Mouse (Mus musculus) heart, postnatal 25 days (tissue): ENCODE data around the gene Frem2. TPM values are rescaled to one million over a fixed set of nuclear protein-coding genes. Genes with fewer than 3 reads are reported as not detected.

ENCODE experiments used
- DNase-seq: peaks from one replicate; pipeline ENCODE4 v3.0.0; 2022; ENCODE audit warnings: low spot score
- intact Hi-C: fragments of 180-260 bp; cut with DNase I; formaldehyde crosslinking; loops from one replicate; pipeline ENCODE4 v1.15.1; 2025
- total RNA-seq, 2 experiments: library from RNA; stranded (reverse); gene quantifications; 2 replicates each; pipeline ENCODE4 v1.2.3; 2021

Gene Frem2
- 10 to 100 TPM in 1 of 2 experiments, 1 to 10 TPM in 1; 9.2 to 12.2 TPM for total RNA-seq

DNA sequence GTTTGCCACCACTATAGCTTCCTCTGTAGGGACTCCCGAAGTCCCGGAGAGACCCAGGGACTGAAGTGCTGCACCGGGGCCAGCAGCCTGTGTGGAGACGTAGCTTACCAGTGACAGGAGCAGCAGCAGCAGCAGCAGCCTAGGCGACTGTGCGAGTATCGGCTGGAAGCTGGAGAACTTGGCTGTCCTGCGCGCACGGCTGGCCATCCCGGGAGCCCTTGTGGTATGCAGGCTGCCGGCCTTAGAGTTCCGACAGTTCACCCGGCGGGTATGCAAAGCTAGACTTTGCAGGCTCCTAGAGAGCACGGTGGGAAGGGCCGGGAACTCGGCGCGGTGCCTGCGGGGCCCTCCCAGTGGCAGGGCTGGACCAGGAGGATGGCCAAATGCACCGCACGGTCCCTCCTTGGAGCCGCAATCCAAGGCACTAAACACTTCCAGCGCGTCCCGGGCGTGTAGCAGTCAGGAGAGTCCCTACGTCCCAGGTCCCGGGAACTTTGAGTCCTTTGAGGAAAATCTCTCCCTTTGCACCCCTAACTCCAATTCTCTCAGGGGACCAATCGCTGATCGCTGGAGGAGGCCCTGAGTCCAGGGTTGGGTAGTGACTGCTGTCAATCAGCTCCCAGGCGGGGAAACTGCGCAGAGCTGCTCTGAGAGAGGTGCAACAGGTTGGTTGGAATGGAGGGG is at the start of gene Frem2:
TSS of gene Frem2 (minus strand) at position 478 of the 684 bp plus-strand sequence.
- intact Hi-C loops = loop anchor here (5.0 kb wide), 1 partner anchor 130 kb away; no protein-coding TSS in a partner anchor
- peak; percentile 54 for DNase-seq

DNA sequence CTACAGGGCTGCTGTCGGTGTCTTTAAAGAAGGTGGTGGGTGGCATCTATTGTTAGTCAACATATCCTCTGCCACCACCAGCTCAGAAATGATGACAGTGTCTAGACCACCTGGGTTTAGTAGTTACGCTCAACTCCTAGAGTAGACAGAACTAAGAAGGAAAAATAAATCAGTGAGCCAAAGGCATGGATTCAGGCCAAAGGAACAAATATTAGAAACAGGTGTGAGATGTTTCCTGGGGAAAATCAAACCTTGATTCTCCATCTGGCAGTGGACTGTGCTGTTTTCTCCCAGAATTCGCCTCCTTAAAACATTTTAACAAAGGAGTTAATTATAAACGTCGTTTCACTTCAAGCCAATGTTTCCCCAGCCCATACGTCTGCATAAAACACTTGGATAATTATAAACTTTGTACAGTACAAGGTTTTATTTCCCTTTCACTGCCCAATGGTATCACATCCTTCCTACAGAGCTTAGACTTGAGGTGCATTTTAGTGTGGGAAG is 48.9 kb upstream of the Frem2 start:
- intact Hi-C loops = no loop called here
- DNase-seq = no peak

DNA sequence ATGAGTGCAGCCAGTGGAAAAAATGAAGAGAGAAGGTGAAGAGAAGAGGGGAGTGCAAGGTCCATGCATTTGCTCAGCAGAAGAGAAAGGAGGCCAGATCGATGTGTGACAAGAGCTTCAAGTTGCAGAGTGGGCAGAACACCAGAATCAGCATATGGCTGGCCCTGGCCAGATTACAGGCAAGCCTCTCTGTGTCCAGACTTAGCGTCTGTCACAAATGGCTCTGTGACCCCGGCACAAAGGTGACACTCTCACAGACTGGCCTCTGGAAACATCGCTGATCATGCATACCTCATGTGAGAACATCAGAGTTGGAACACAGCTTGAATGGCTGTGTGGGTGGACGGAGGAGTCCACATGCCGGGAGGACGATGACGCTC is 46.0 kb upstream of the Frem2 start:
- DNase-seq = no peak
- intact Hi-C loops = no loop called here

GRCm38 (mm10) chr3:53702421-53703125 is 45.4 kb upstream of the Frem2 start:
- intact Hi-C loops = no loop called here
- DNase-seq = no peak

GRCm38 (mm10) chr3:53701940-53702339 is 44.8 kb upstream of the Frem2 start:
- no peak for DNase-seq

GRCm38 (mm10) chr3:53687776-53688175 is 30.6 kb upstream of the Frem2 start:
- no peak for DNase-seq
- intact Hi-C loops = no loop called here

More at GRCm38 (mm10) chr3:53701940-53702339, 44.8 kb upstream of the Frem2 start:
- intact Hi-C loops = no loop called here

DNA sequence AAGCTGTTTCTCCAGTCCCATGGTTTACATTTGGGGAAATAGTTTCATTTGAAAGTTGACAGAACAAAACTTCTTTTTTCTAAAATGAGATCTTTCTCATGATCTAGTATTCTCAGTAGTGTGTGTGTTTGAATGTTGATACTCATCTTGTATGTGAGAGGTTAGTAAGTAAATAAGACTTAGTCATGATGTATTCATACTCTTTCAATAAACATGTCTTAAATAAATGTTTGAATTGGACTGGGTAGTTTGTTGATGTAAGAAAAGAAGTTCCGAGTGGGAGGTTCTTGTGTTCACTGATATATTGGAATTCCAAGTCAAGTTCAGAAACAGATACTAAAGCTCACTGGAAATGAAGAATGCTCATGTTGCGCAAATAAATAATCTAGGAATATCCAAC is 25.1 kb upstream of the Frem2 start:
- DNase-seq = no peak
- intact Hi-C loops = no loop called here

DNA sequence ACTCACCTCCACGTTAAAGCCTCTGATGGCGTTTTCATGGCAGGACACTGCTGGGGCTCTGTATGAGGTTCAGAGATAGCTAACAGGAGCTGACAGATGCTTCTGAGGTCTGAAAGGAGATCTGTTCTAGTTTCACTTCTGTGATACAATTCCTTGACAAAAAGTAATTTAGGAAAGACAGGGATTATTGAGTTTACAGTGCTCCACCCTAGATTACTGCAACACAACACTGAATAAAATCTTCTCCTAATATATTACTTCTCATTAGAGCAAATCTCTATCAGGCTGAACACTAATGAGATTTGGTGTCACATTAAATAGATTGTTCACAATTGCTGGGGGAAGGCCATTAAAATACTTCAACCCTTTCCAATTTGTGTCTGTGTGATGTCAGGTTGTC is 23.7 kb upstream of the Frem2 start:
- no peak for DNase-seq
- intact Hi-C loops = no loop called here

DNA sequence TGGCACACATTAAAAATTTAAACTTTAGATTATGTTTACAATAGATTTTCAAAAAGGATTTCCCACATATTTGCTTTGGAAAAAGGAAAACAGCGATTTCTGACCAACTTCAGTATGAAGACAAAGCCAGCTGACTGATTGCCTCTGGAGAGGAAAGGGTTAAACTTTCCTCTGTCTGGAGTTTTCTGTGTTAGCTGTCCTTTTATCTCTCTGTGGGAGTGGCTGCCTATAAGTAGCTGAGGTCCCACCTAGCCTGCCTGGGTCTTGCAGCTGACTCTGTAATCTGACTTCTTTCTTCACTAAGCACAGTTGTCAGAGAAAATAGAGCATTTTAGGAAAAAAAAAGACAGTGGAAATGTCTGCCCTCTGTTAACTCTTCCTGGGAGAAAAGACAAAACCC is 17.1 kb upstream of the Frem2 start:
- no peak for DNase-seq
- intact Hi-C loops = no loop called here

DNA sequence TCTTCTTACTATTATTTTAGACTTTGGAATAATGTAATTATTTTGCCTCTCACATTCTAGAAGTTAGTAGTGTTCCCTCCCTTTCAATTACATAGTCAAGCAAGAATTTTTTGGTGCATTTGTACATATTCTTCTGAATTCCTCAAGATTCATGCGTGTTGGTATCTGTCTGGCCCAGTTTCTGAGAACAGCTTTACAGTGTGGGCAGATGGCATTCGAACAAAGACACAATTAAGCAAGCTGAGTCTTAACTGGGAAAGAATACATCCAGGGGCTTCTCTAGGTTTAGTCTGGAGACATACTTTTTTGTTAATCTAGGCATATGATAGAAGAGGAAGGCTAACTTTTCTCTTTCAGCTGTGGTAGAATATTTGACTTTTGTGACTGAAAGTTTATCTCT is 12.6 kb upstream of the Frem2 start:
- no peak for DNase-seq
- intact Hi-C loops = no loop called here

DNA sequence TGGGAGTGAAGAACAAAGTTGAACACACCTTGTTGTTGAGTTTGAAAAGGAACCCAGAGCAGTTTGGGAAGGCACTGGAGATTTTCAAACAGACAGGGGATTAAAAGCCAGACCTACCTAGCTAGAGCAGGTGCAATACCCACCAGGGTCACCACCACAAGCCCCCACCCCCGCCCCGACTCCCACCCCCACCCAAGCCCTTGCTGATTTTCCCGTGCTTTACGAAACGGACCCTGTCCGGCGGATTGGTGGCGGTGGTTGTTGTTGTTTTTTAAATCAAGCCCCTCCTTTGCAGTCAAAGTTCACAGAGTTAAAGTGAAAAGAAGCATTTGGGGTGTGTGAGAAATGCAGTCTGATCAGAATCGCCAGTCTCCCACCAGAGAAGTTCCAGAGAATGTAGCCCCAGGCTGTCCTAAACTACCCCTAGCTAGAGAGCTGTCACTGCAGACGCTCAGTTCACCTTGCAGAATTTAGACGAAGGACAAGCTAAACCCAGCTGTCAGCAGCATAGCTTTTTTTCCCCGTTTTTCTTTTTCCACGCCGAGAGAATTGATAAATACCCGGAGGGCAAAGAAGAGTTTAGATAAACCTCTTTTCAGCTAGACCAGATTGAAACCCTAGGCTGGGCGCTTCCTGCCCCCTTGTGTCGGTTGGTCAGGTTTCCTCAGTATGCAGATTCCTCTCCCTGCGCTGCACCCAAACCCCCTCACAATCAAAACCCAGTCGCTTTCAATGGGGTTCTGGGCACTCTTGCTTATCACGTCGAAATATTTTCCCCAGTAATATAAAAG is 784 bp upstream of the Frem2 start:
- intact Hi-C loops = loop anchor here (1.0 to 5.0 kb wide), 2 partner anchors 68 to 131 kb away; no protein-coding TSS in a partner anchor
- no peak for DNase-seq

GRCm38 (mm10) chr3:53656328-53656877 is 752 bp downstream of the Frem2 start:
- no peak for DNase-seq
- intact Hi-C loops = loop anchor here (5.0 kb wide), 1 partner anchor 129 kb away; no protein-coding TSS in a partner anchor

DNA sequence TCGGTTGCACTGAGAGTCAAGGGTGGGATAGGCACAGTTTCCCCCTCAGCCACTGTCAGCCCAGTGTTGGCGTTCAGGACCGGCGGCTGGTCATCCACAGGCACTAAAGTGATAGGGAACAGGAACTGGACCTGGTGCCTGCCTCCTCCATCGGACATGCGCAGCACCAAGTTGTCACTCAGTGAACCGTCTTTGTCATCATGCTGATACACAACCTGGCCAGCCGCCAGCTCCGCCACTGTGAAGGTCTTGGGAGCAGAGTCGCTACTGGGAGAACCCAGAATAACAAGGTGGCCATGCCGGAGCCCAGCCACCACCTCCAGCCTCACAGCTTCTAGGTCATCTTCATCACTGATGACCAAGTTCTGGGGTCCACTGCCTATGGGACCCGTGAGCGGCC is 1.8 kb downstream of the Frem2 start:
- intact Hi-C loops = loop anchor here (5.0 kb wide), 1 partner anchor 128 kb away; no protein-coding TSS in a partner anchor
- DNase-seq = no peak

- intact Hi-C loops = loop anchor here (2.0 kb wide), 1 partner anchor 51 kb away; no protein-coding TSS in a partner anchor
- no peak for DNase-seq
Observed at GRCm38 (mm10) chr3:53650003-53650748, 7.0 kb downstream of the Frem2 start.

GRCm38 (mm10) chr3:53649425-53649824 is 7.7 kb downstream of the Frem2 start:
- intact Hi-C loops = no loop called here
- DNase-seq = no peak

DNA sequence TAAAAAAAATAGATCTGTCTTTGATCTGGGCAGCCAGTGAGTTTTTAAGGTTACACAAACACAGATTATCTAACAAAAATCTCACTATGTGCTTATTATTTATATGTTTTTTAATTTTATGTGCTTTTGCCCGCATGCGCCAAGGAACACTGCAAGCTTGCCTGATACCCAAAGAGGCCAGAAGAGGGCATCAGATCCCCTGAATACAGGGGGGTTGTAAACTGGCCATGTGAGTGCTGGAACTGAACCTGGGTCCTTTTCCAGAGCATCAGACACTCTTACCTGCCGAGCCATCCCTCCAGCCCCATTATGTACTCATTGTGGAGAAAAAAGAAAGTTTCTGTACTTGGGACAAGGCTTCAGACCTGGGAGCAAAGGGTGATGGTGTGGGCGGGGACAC is 8.3 kb downstream of the Frem2 start:
- intact Hi-C loops = no loop called here

GRCm38 (mm10) chr3:53635948-53636347 is 21.2 kb downstream of the Frem2 start:
- DNase-seq = no peak
- intact Hi-C loops = no loop called here

More for the DNA sequence above, 8.3 kb downstream of the Frem2 start:
- no peak for DNase-seq

- intact Hi-C loops = no loop called here
- DNase-seq = no peak
Observed at GRCm38 (mm10) chr3:53631126-53631525, 26.0 kb downstream of the Frem2 start.

DNA sequence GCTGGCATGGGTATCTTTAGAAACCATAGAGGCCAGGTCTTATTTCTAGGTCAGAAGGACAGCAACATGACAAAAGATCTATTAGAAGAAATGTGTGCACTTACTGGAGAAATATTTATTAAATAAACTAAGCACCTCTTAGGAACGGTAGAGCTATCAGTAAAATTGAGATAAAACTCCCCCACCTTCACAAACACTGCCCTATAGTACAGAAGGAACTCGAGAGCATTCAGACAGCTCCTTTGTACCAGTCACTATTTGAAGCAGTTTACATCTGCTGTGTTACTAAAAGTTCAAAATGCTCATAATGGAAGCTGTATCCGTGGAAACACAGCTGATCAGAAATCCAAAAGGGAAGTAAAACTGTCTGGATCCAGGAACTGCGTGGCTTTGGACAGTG is 26.5 kb downstream of the Frem2 start:
- no peak for DNase-seq
- intact Hi-C loops = no loop called here
